Mouse (Mus musculus): ENCODE measurements at regions not wholly inside any gene's neighbourhood (a gene's known extent, or its start where the extent isn't known, plus 50 kb on each side); places are given as distances from the start of the nearest gene placed in this dataset. TPM values are rescaled to one million over a fixed set of nuclear protein-coding genes. Genes with fewer than 3 reads are reported as not detected.

DNA sequence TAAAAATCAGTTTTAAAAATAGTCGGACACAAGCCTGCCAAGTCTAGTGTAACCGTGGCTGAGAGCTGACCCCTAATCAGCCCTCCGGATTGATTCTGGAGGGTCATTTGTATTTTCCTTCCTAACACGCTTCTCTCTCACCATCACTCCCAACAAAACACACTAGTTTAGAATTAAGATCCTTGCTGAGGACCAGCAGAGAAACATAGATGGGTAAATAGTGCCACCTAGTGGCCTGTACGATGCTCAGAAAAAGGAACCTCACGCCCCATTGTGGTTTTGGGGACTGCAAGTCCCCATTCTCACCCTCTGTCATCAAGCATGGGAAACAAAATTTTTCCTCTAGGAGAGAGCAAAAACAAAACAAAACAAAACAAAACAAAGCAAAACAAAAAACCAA, 271.6 kb upstream of the Atp11b start:
- Histone ChIP-seq H3K27me3 (no peaks in the 10 kb centered on the region), H3K36me3 (ENCODE audit: poor library complexity, severe bottlenecking) (no peaks in the 10 kb centered on the region), H3K4me2 (peak overlapping the region; percentile 56), H3K9ac (peak overlapping the region; percentile 48; the same call in 1 of the 2 replicates), H3K27ac (no peak overlapping the region), H3K4me3 (peak overlapping the region; percentile 15; the same call in 1 of the 2 replicates), H3K9me3 (replicated peaks) (no peaks in the 10 kb centered on the region), H3K4me1 (peaks cover 25% of the 10 kb centered on the region)
- WGBS = 4% methylated on average over 6 of the region's 6 CpGs
- ATAC-seq = peak; percentile 83

DNA sequence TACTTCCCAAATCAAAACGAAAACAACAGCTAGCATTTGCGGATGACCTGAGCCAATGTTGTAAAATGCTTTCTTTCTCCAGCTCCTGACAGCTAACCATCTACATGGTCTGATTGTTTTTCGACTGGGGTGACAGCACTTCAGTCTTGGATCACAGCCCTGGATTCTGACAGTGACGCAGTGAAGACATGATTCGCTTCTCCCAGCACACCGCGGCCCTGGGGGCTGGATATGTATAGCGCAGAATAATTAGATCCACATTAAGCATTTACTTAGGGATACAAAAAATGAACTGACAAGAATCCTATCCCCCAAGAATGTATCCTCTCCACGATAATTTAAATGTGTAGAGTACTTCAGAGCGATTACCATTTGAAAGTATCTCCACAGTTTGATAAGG, 271.1 kb upstream of the Atp11b start:
- no peak overlapping the region for H3K4me3 ChIP-seq
- 0 out of 2 replicates have a peak, but pooled peaks have one; percentile 31 for ATAC-seq
- H3K27me3 ChIP-seq = no peaks in the 10 kb centered on the region
- 73% methylated on average over 10 of the region's 10 CpGs for WGBS
- H3K36me3 ChIP-seq (ENCODE audit: poor library complexity, severe bottlenecking) = no peaks in the 10 kb centered on the region
- no peak overlapping the region for H3K9ac ChIP-seq
- H3K27ac ChIP-seq = no peak overlapping the region
- no peaks in the 10 kb centered on the region for H3K9me3 ChIP-seq (replicated peaks)
- H3K4me2 ChIP-seq = no peak overlapping the region
- peaks cover 25% of the 10 kb centered on the region for H3K4me1 ChIP-seq

DNA sequence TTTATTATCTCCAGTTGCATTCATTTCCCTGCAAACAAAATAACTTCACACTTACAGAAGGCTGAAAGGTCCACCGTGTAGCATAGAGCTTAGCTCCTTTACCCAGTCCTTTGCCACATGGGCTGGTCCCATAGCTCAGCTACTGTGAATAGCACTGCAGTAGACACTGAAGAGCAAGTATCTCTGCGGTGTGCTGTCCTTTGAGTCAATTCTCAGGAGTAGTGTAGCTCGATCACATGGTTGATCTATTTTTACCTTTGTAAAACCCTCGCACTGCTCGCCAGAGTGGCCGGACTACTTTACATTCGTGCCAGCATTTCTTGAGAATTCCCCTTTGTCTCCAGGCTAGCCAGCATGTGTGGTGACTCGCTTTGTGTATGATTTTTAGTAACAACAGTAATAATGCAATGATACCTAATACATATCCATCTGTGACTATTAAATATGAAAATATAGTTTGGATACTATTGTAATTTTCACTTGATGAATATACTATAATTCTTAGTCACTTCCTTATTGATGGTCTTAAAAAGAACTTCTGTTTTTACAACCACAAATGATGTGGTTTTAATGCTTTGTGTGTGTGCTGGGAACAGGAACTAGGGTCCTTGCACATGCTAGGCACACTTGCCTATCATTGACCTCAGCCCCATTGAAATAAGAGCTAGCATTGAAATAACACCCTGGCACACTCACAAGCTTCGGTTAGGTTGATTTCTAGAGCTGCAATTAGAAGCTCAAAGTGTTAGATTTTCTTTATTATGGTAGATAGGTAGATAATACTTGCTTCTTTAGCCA, 257.7 kb upstream of the Atp11b start:
- Histone ChIP-seq H3K9ac (no peak overlapping the region), H3K9me3 (replicated peaks) (no peaks in the 10 kb centered on the region), H3K4me2 (no peak overlapping the region), H3K27me3 (no peaks in the 10 kb centered on the region), H3K27ac (no peak overlapping the region), H3K4me3 (no peak overlapping the region), H3K4me1 (no peaks in the 10 kb centered on the region), H3K36me3 (ENCODE audit: poor library complexity, severe bottlenecking) (no peaks in the 10 kb centered on the region)
- WGBS = 68% methylated on average over 9 of the region's 9 CpGs
- no peak for ATAC-seq

- Histone ChIP-seq H3K4me3 (no peak overlapping the region), H3K4me2 (no peak overlapping the region), H3K9me3 (replicated peaks) (no peaks in the 10 kb centered on the region), H3K36me3 (ENCODE audit: poor library complexity, severe bottlenecking) (no peaks in the 10 kb centered on the region), H3K9ac (no peak overlapping the region), H3K27me3 (no peaks in the 10 kb centered on the region), H3K27ac (no peak overlapping the region), H3K4me1 (no peaks in the 10 kb centered on the region)
- no peak for ATAC-seq
- WGBS = 65% methylated on average over 1 of the region's 1 CpGs
These were observed 243.6 kb upstream of the Atp11b start for GRCm38 (mm10) chr3:35510314-35510713.

DNA sequence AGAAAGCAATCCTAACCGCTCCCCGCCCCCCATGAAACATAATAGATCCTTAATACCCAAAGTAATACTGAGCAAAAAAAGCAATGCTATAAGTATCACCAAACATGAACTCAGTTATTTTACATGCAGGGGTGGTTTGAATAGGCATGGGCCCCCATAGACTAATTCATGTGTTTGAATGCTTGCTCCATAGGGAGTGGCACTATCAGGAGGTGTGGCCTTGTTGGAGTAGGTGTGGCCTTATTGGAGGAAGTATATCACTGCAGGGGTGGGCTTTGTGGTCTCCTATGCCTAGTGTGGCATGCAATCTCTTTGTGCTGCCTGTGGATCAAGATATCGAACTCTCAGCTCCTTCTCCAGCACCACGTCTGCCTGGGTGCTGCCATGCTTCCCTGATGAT, 237.4 kb upstream of the Atp11b start:
- Histone ChIP-seq H3K4me1 (no peaks in the 10 kb centered on the region), H3K4me2 (no peak overlapping the region), H3K36me3 (ENCODE audit: poor library complexity, severe bottlenecking) (no peaks in the 10 kb centered on the region), H3K4me3 (no peak overlapping the region), H3K27ac (no peak overlapping the region), H3K27me3 (no peaks in the 10 kb centered on the region), H3K9me3 (replicated peaks) (no peaks in the 10 kb centered on the region), H3K9ac (no peak overlapping the region)
- 76% methylated on average over 4 of the region's 4 CpGs for WGBS
- no peak for ATAC-seq

DNA sequence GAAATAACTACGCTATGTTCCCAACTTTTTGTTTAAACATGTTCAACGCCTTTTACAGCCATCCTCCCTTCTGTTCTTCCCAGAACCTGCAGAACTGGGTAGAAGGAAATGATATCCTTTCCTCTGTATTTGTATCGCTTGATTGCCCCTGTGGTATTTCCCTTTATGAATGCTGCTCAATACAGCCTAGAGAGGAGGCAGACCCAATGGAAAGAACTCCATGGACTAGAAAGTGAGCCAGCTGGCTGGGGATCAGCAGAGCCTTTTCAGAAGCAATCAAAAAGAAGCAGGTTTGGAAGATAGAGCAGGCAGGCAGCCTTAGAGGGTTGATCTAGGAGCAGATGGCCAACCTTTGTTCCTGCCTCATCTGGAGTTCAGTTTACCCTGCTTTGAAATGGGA, 233.8 kb upstream of the Atp11b start:
- H3K4me1 ChIP-seq = no peaks in the 10 kb centered on the region
- no peak overlapping the region for H3K27ac ChIP-seq
- no peaks in the 10 kb centered on the region for H3K27me3 ChIP-seq
- no peak overlapping the region for H3K9ac ChIP-seq
- no peak overlapping the region for H3K4me2 ChIP-seq
- peak; percentile 53; the same call in 1 of the 2 replicates for ATAC-seq
- no peaks in the 10 kb centered on the region for H3K36me3 ChIP-seq (ENCODE audit: poor library complexity, severe bottlenecking)
- no peaks in the 10 kb centered on the region for H3K9me3 ChIP-seq (replicated peaks)
- WGBS = 53% methylated on average over 3 of the region's 3 CpGs
- no peak overlapping the region for H3K4me3 ChIP-seq

DNA sequence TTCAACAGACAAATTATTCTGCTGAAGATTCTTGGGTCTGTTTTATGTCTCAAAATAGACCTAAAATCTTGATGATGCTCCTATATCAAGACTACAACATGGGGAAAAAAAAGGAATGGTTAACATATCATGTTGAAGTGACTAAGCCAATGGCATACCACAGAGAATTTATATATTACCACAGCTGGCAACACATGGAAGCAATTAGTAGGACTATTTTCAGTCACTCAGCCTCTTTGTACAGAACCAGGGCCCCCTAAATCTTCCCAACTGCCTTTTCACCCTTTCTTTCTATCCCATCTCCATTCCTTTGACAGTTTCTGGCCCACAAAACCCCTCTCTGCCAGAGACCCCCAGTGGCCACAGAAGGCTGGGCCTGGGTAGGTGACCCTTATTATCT, 206.2 kb upstream of the Atp11b start:
- Histone ChIP-seq H3K27ac (no peak overlapping the region), H3K4me2 (no peak overlapping the region), H3K4me3 (no peak overlapping the region), H3K4me1 (no peaks in the 10 kb centered on the region), H3K9me3 (replicated peaks) (no peaks in the 10 kb centered on the region), H3K9ac (no peak overlapping the region), H3K36me3 (ENCODE audit: poor library complexity, severe bottlenecking) (no peaks in the 10 kb centered on the region), H3K27me3 (no peaks in the 10 kb centered on the region)
- ATAC-seq = no peak

- no peaks in the 10 kb centered on the region for H3K9me3 ChIP-seq (replicated peaks)
- WGBS = 73% methylated on average over 9 of the region's 9 CpGs
- H3K4me3 ChIP-seq = no peak overlapping the region
- ATAC-seq = no peak
- H3K36me3 ChIP-seq (ENCODE audit: poor library complexity, severe bottlenecking) = no peaks in the 10 kb centered on the region
- no peak overlapping the region for H3K27ac ChIP-seq
- H3K4me2 ChIP-seq = no peak overlapping the region
- H3K4me1 ChIP-seq = no peaks in the 10 kb centered on the region
- H3K27me3 ChIP-seq = no peaks in the 10 kb centered on the region
- no peak overlapping the region for H3K9ac ChIP-seq
These were observed 202.1 kb upstream of the Atp11b start for GRCm38 (mm10) chr3:35551791-35552190.

- H3K36me3 ChIP-seq (ENCODE audit: poor library complexity, severe bottlenecking) = no peaks in the 10 kb centered on the region
- no peak overlapping the region for H3K27ac ChIP-seq
- no peak overlapping the region for H3K4me3 ChIP-seq
- H3K9ac ChIP-seq = no peak overlapping the region
- 0 out of 2 replicates have a peak, but pooled peaks cover 5% of the 10 kb centered on the region for H3K4me1 ChIP-seq
- no peaks in the 10 kb centered on the region for H3K27me3 ChIP-seq
- H3K4me2 ChIP-seq = no peak overlapping the region
- WGBS = 79% methylated on average over 10 of the region's 10 CpGs
- no peak for ATAC-seq
- H3K9me3 ChIP-seq (replicated peaks) = no peaks in the 10 kb centered on the region
These were observed 193.5 kb upstream of the Atp11b start for GRCm38 (mm10) chr3:35560425-35560824.

DNA sequence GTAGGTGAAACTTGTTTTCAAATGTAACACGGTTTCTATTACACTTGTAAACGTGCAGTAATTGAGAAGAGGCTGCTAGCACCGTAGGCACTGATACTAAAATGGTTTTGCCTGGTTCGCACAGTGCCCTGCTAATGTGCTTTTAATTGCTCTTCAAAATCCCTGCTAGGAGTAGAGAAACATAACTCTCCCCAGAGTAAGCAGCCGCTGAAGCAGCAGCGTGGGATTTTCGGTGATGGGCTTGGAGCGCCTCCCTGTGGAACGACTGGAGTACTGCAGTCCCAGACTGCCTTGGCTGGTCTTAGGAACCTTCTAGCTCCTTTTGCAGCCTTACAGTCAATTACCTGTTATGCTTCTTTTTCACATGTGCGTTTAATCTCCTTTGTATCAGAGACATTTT, 179.5 kb upstream of the Atp11b start:
- 11% methylated on average over 10 of the region's 10 CpGs for WGBS
- Histone ChIP-seq H3K4me3 (no peak overlapping the region), H3K27ac (no peak overlapping the region), H3K36me3 (ENCODE audit: poor library complexity, severe bottlenecking) (no peaks in the 10 kb centered on the region), H3K4me1 (no peaks in the 10 kb centered on the region), H3K27me3 (no peaks in the 10 kb centered on the region), H3K4me2 (no peak overlapping the region), H3K9ac (no peak overlapping the region), H3K9me3 (replicated peaks) (no peaks in the 10 kb centered on the region)
- peak; percentile 57 for ATAC-seq

Small RNA genes in the stretch of these regions (microRNA-seq; reads per million reads assigned to microRNA genes)
- not detected for gene Gm25442
